Mouse (Mus musculus) neural tube, embryonic 15.5 days (tissue): Measurements from ENCODE around the gene Agmat. TPM values are rescaled to one million over a fixed set of nuclear protein-coding genes. Genes with fewer than 3 reads are reported as not detected.

Source experiments
- ATAC-seq: fragments of 200-750 bp; cut with Nextera tagmentation; 2 replicates; pipeline ENCODE4 v1.8.0; 2017; ENCODE audit warnings: mild to moderate bottlenecking, moderate TSS enrichment, moderate library complexity; ENCODE audit not compliant: low FRiP score
- H3K27ac ChIP-seq: fragments of 300-500 bp; sonication (generic); replicated peaks from 2 replicates; pipeline ENCODE4 v1.5.1; 2015; ENCODE audit warnings: mild to moderate bottlenecking, inconsistent platforms
- H3K27me3 ChIP-seq: fragments of 300-500 bp; sonication (generic); replicated peaks from 2 replicates; pipeline ENCODE4 v1.6.1; 2015; ENCODE audit warnings: inconsistent platforms
- H3K36me3 ChIP-seq: fragments of 300-500 bp; sonication (generic); 2 replicates; pipeline ENCODE4 v1.6.1; 2015; ENCODE audit warnings: inconsistent platforms
- H3K4me1 ChIP-seq: fragments of 300-500 bp; sonication (generic); 2 replicates; pipeline ENCODE4 v1.6.1; 2015; ENCODE audit warnings: inconsistent platforms
- H3K4me2 ChIP-seq: fragments of 300-500 bp; sonication (generic); 2 replicates; pipeline ENCODE4 v1.6.1; 2015; ENCODE audit warnings: inconsistent platforms, mild to moderate bottlenecking, moderate library complexity
- H3K4me3 ChIP-seq: fragments of 300-500 bp; sonication (generic); replicated peaks from 2 replicates; pipeline ENCODE4 v1.5.1; 2015; ENCODE audit warnings: mild to moderate bottlenecking, inconsistent platforms
- H3K9ac ChIP-seq: fragments of 300-500 bp; sonication (generic); replicated peaks from 2 replicates; pipeline ENCODE4 v1.6.1; 2015; ENCODE audit warnings: mild to moderate bottlenecking, inconsistent platforms
- H3K9me3 ChIP-seq: fragments of 300-500 bp; sonication (generic); replicated peaks from 2 replicates; pipeline ENCODE4 v1.6.1; 2016; ENCODE audit warnings: inconsistent platforms
- WGBS: fragments of 180-500 bp; shearing (Covaris S2); methylation state at CpG from one replicate; pipeline ENCODE4 v1.1.7; 2015; ENCODE audit warnings: mixed read lengths; 5-methylcytosine and 5-hydroxymethylcytosine counted together
- polyA plus RNA-seq: library from polyadenylated mRNA; unstranded; fragments of >200 nt; fragmentation: Nextera tagmentation; extraction: Ambion mirVana; gene quantifications from 2 replicates; pipeline ENCODE4 v1.2.1, GENCODE M21; 2015

The Agmat gene
- polyA plus RNA-seq, 1 experiment from 2014 or later, result not detected

DNA sequence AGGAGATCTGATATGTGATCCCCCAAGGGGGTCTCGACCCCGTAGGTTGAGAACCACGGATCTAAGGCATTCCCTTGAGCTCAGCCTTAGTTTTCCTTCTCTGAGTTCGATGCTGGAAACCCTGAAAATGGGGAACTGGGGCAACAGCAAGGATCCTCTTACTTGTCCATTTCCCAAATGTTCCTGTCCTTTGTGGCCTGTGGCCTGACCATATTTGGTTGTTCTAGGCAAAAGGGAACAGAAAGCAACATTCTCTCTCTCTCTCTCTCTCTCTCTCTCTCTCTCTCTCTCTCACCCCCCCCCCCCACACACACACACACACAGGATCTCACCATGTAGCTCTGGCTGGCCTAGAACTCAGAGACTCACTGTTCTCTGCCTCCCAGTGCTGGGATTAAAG lies 9.6 kb upstream of the Agmat start:
- ATAC-seq, result no peak
- Histone ChIP-seq H3K27ac (no peak overlapping the region), H3K9me3 (no peaks in the 10 kb centered on the region), H3K4me2 (no peak overlapping the region), H3K36me3 (no peaks in the 10 kb centered on the region), H3K9ac (no peak overlapping the region), H3K4me3 (no peak overlapping the region), H3K27me3 (no peaks in the 10 kb centered on the region), H3K4me1 (peaks cover 13% of the 10 kb centered on the region)
- WGBS, result 83% methylated on average over 4 of the region's 4 CpGs

DNA sequence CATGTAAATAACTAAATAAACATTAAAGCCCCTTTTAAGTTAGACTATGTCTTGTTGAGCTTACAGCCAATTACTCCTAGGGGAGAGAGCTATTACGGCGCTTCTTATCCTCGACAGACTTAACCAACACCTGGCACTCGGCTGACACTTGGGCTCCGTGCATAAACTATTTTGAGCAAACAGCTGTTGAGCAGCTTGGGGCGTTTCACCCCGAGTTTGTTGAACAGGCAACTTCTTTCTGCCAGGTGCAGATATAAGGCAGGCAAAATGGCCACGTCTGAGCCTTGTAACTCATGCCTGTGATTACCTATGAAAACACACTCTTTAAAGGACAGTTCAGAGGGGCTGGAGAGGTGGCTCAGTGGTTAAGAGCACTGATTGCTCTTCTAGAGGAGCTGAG lies 8.5 kb upstream of the Agmat start:
- no peaks in the 10 kb centered on the region for H3K36me3 ChIP-seq
- no peak overlapping the region for H3K27ac ChIP-seq
- peaks cover 13% of the 10 kb centered on the region for H3K4me1 ChIP-seq
- H3K9ac ChIP-seq, result no peak overlapping the region
- H3K27me3 ChIP-seq, result no peaks in the 10 kb centered on the region
- H3K4me2 ChIP-seq, result no peak overlapping the region
- ATAC-seq, result no peak
- whole genome bisulfite sequencing, result 75% methylated on average over 8 of the region's 8 CpGs
- H3K9me3 ChIP-seq, result no peaks in the 10 kb centered on the region
- H3K4me3 ChIP-seq, result no peak overlapping the region

DNA sequence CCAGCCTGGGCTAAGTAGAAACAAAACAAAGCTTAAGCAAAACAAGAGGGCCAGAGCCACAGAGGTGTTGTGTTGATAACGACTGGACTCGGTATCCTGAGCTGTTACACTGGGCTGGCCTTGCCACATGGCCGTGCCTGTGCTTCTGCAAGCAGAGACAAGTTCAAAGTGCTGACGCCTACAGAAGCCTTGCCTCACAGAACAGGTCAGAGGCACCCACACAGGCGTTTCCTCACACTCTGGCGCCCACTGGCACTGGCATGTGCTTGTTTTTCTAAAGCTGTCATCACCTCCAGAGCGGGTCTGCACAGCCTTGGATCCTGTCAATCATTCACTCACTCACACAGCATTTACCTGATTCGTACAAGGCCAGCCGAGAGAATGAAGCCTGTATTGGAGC lies 4.6 kb upstream of the Agmat start:
- WGBS, result 76% methylated on average over 9 of the region's 9 CpGs
- Histone ChIP-seq H3K9ac (no peak overlapping the region), H3K4me1 (no peaks in the 10 kb centered on the region), H3K27me3 (no peaks in the 10 kb centered on the region), H3K4me2 (no peak overlapping the region), H3K9me3 (no peaks in the 10 kb centered on the region), H3K27ac (no peak overlapping the region), H3K36me3 (no peaks in the 10 kb centered on the region), H3K4me3 (no peak overlapping the region)
- ATAC-seq, result no peak

DNA sequence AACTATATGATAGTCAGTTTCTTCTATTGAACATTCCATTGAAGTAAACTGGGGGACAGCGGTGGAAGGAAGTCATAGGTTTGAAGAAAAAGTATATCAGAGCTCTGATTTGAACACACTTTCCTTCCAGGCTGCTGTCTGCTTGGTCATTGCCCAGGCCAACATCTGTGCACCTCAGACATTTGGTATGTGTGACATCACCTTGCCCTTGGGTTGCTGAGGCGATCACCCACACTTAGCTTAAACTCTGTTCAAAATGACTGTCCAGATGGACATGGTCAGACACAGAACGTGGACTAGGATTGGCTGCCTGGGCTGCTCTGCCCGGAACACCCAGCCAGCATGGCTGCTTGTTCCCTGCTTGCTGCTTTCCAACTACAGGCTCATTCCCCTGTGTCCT lies 4.1 kb upstream of the Agmat start:
- Histone ChIP-seq H3K4me1 (0 out of 2 replicates have a peak, but pooled peaks cover 3% of the 10 kb centered on the region), H3K4me2 (no peak overlapping the region), H3K36me3 (no peaks in the 10 kb centered on the region), H3K27me3 (no peaks in the 10 kb centered on the region), H3K4me3 (no peak overlapping the region), H3K9ac (no peak overlapping the region), H3K9me3 (no peaks in the 10 kb centered on the region), H3K27ac (no peak overlapping the region)
- no peak for ATAC-seq
- WGBS, result 91% methylated on average over 4 of the region's 4 CpGs

DNA sequence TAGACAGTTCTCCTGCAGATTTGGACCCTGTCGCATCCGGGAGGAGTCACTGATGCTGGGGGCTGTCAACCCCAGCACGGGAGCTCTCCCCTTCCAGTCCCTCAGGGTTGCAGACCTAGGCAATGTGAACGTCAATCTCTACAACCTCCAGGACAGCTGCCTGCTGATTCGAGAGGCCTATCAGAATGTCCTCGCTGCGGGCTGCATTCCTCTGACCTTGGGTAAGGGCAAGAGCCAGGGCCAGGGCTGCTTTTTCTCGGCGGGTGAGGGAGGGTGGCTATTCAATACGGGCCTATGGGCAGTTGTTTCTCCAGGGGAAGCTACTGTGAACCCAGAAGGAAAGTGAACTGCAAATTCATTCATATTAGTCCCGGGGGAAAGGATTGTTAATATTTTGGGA lies 3.1 kb downstream of the Agmat start:
- ATAC-seq, result no peak
- Histone ChIP-seq H3K36me3 (no peaks in the 10 kb centered on the region), H3K4me3 (no peak overlapping the region), H3K9ac (no peak overlapping the region), H3K4me2 (no peak overlapping the region), H3K27ac (no peak overlapping the region), H3K9me3 (no peaks in the 10 kb centered on the region), H3K27me3 (no peaks in the 10 kb centered on the region), H3K4me1 (0 out of 2 replicates have a peak, but pooled peaks cover 3% of the 10 kb centered on the region)
- WGBS, result 34% methylated on average over 11 of the region's 11 CpGs

DNA sequence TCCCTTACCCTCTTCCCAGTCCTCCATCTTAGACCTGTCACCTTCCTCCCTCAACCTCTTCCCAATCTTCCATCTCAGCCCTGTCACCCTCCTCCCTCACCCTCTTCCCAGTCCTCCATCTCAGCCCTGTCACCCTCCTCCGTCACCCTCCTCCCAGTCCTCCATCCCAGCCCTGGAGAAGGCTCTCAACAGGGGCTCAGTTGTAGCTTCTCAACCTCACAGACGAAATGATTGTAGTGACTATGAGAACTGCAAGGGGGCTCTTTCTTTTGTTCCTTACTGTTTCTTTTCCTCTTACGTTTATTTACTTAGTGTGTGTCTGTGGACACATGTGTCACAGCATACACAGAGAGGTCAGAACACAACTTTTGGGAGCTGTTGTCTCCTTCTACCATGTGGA lies 4.4 kb downstream of the Agmat start:
- Histone ChIP-seq H3K4me1 (0 out of 2 replicates have a peak, but pooled peaks cover 3% of the 10 kb centered on the region), H3K27me3 (no peaks in the 10 kb centered on the region), H3K9me3 (no peaks in the 10 kb centered on the region), H3K4me3 (no peak overlapping the region), H3K36me3 (no peaks in the 10 kb centered on the region), H3K4me2 (no peak overlapping the region), H3K9ac (no peak overlapping the region), H3K27ac (no peak overlapping the region)
- no peak for ATAC-seq
- WGBS, result 60% methylated on average over 3 of the region's 3 CpGs

DNA sequence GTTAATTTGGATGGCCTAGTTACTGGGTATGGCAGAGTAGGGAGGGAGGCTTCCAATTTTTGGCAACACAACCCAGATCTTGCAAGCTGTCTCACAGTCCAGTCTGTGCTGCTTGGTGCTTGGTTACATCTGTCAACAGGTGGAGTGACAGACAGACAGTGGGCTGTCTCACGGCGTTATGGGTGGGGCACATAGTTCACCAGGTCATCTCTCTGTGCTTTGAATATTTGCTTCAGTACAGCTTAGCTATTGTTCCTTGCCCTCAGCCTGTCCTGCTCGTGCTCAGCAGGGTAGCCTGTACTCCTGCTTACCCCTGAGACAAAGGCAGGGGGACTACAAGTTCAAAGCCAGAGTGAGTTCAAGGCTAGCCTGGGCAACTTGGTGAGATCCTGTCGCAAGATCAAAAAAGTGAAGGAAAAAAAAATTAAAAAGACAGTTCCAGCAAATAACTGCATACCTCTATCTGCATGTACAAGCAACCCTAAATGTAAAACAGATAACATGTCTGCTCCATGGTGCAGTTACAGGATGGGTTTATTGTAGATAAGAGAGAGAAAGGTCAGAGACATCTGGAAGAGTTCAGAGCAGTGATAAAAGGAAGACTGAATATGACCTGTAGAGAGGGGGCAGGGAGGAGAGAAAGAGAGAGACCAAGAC lies 5.1 kb downstream of the Agmat start:
- Histone ChIP-seq H3K9me3 (no peaks in the 10 kb centered on the region), H3K27ac (no peak overlapping the region), H3K4me2 (no peak overlapping the region), H3K27me3 (no peaks in the 10 kb centered on the region), H3K4me3 (no peak overlapping the region), H3K9ac (no peak overlapping the region), H3K4me1 (0 out of 2 replicates have a peak, but pooled peaks cover 3% of the 10 kb centered on the region), H3K36me3 (no peaks in the 10 kb centered on the region)
- 39% methylated on average over 4 of the region's 4 CpGs for WGBS
- no peak for ATAC-seq

DNA sequence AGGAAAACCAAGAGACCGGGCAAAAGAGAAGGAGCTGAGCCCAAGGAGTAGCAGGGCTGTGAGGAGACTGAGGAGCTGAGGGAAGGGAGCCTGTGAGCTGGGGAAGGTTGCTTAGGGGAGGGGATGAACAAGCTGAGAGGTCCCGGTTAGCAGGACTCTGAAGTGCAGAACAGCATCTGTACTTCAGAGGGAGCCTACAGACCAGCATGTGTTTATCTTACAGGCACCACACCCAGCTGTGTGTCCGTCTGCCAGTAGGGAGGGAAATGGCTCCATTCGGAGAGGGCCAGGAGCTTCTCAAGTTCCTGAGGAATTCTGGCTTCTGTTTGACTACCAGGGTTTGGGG lies 5.6 kb downstream of the Agmat start:
- H3K36me3 ChIP-seq, result no peaks in the 10 kb centered on the region
- WGBS, result 7% methylated on average over 4 of the region's 4 CpGs

DNA sequence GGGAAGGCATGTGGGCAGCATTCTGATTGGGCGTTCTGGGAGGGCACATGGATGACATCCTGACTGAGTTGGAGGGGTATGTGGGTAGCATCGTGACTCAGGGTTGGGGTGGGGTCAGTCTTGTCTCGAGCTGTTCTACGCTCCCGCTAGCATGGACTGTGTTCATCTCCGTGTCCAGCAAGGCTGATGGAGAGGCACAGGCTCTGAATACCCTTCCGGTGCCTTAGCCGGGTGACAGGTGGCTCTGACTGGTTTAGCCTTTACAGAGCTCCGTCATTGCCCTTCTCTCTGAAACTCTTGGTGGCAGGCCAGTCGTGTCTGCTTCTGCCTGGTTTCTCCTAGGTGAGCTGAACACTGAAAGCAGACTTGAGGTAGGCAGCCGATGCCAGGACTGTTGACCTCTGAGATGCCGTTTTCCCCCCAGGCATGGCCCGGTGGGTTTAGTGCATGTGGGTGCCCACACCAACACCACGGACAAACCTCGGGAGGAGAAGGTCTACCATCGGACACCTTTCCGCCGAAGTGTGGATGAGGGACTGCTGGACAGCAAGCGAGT lies 9.0 kb downstream of the Agmat start:
- ATAC-seq, result no peak
- Histone ChIP-seq H3K4me3 (no peak overlapping the region), H3K9ac (no peak overlapping the region), H3K36me3 (0 out of 2 replicates have a peak, but pooled peaks cover 4% of the 10 kb centered on the region), H3K27ac (no peak overlapping the region), H3K9me3 (no peaks in the 10 kb centered on the region), H3K4me2 (no peak overlapping the region), H3K4me1 (no peaks in the 10 kb centered on the region), H3K27me3 (no peaks in the 10 kb centered on the region)
- 92% methylated on average over 19 of the region's 19 CpGs for WGBS

More for the DNA sequence above, 5.6 kb downstream of the Agmat start:
- H3K27me3 ChIP-seq, result no peaks in the 10 kb centered on the region
- H3K4me2 ChIP-seq, result no peak overlapping the region
- no peak overlapping the region for H3K27ac ChIP-seq
- 0 out of 2 replicates have a peak, but pooled peaks cover 2% of the 10 kb centered on the region for H3K4me1 ChIP-seq
- no peak overlapping the region for H3K4me3 ChIP-seq
- H3K9me3 ChIP-seq, result no peaks in the 10 kb centered on the region
- no peak for ATAC-seq
- no peak overlapping the region for H3K9ac ChIP-seq

DNA sequence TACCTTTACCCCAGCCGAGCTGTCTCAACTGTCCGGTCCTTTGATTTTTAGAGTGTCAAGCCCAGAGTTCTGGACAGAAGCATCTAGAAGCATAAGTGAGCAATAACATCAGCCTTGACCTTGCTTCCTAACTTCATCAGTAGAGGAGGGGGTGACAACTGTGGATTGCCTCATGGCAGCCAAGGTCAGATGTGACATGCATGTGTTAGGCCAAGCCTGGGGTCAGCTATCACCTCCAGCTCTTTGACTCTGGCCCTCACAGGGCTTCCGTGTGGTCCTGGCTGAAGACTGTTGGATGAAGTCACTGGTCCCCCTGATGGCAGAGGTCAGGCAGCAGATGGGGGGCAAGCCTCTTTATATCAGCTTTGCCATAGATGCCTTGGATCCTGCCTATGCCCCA lies 10.7 kb downstream of the Agmat start:
- ATAC-seq, result no peak
- Histone ChIP-seq H3K36me3 (peaks cover 16% of the 10 kb centered on the region), H3K9me3 (no peaks in the 10 kb centered on the region), H3K27ac (no peak overlapping the region), H3K4me2 (no peak overlapping the region), H3K9ac (no peak overlapping the region), H3K4me3 (no peak overlapping the region), H3K4me1 (no peaks in the 10 kb centered on the region), H3K27me3 (no peaks in the 10 kb centered on the region)
- WGBS, result 98% methylated on average over 3 of the region's 3 CpGs

DNA sequence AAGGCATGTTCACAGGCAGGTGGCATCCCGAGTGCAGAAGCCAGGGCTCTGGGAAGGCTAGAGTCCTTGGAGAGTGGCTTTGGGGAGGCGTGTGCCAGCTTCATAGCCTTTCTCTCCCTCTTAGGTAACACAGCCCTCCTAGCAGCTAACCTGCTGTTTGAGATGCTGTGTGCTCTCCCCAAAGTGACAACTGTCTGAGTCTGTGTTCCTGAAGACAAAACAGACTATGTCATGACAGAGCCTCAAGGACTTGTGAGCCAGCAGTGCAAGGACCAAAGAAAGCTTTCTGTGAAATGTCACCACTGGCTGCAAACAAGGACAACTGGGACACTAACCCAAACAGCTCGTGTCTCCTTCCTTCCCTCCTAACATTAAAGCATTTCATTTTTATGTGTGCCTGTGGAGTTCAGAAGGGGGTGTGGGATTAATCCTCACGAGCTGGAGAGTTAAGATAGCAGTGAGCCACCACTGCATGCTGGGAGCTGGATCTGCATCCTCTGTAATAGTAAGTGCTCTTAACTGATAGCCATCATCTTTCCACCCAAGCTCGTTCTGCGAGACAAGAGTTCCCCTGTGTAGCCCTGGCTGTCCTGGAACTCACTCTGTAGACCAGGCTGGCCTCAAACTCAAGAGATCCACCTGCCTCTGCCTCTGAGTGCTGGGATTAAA lies 12.5 kb downstream of the Agmat start:
- ATAC-seq, result no peak
- no peak overlapping the region for H3K4me2 ChIP-seq
- H3K9me3 ChIP-seq, result no peaks in the 10 kb centered on the region
- no peak overlapping the region for H3K9ac ChIP-seq
- H3K36me3 ChIP-seq, result peaks cover 35% of the 10 kb centered on the region
- no peaks in the 10 kb centered on the region for H3K4me1 ChIP-seq
- H3K27me3 ChIP-seq, result no peaks in the 10 kb centered on the region
- WGBS, result 77% methylated on average over 6 of the region's 6 CpGs
- H3K27ac ChIP-seq, result no peak overlapping the region
- no peak overlapping the region for H3K4me3 ChIP-seq

DNA sequence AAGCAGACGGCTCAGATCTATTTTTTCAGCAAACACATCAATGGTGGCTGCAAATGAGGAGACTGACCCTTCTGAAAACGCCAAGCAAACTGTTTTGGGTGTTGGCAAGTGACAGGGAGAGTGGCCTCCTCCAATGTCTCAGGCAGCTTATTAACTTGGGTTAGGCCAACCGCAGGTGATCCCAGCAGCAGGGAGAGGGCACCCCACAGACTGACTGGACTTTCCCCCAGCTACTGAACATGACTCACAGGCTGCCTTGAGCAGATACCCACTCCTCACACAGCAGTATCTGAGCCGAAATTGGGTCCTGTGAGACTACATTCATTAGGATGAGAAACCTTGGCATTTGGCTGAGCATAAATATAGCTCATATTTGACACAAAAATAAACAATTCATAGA lies 14.5 kb downstream of the Agmat start:
- no peak for ATAC-seq
- H3K4me3 ChIP-seq, result no peak overlapping the region
- H3K4me2 ChIP-seq, result no peak overlapping the region
- no peak overlapping the region for H3K9ac ChIP-seq
- no peak overlapping the region for H3K27ac ChIP-seq
- peaks cover 49% of the 10 kb centered on the region for H3K36me3 ChIP-seq
- WGBS, result 80% methylated on average over 4 of the region's 4 CpGs
- H3K4me1 ChIP-seq, result no peaks in the 10 kb centered on the region
- no peaks in the 10 kb centered on the region for H3K27me3 ChIP-seq
- H3K9me3 ChIP-seq, result no peaks in the 10 kb centered on the region
